Mouse (Mus musculus): ENCODE measurements around the gene Prr3. TPM values are rescaled to one million over a fixed set of nuclear protein-coding genes. Genes with fewer than 3 reads are reported as not detected.
A peak's percentile ranks its signal among the peaks of the same experiment; 100 is the strongest.

The Prr3 gene
- total and polyA plus RNA-seq, 3 experiments: 4.0 to 32.0 (median 5.5) TPM

DNA sequence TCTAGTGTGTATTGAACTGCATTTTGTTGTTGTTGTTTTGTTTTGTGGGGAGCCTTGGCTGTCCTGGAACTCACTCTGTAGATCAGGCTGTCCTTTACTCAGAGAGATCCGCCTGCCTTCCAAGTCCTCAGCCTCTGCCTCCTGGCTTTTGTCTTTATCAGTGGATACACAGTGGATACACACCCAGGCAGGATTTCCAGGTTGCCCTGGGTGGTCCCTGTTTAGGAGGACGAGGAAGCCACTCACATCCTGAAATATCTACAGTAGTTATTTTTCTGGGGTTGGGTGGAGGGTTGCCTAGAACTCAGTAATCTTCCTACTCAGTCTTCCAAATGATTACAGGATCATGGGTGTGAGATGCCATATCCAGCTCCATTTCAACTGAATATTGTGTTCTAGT is 38.9 kb upstream of the Prr3 start:
- H3K4me1 ChIP-seq (ENCODE audit: control insufficient read depth in 1 of 2, insufficient read depth in 2 of 2): peaks cover 30 to 68% of the 10 kb centered on the region in 2 experiments
- H3K9me3 ChIP-seq (replicated peaks; ENCODE audit: low read length): no peaks in the 10 kb centered on the region
- TF ChIP-seq HCFC1 (IDR thresholded peaks at IDR 0.05; ENCODE audit: low read depth, low read length) (no peak), CHD1 (IDR thresholded peaks at IDR 0.05; ENCODE audit: low read depth, low read length) (no peak)
- no peak overlapping the region for H3K4me2 ChIP-seq (ENCODE audit: insufficient read depth, low read depth, poor library complexity, severe bottlenecking)
- H3K79me2 ChIP-seq (replicated peaks; ENCODE audit: control insufficient read depth, extremely low read depth, insufficient read depth, poor library complexity, severe bottlenecking): peaks cover 42% of the 10 kb centered on the region
- H3K9ac ChIP-seq (ENCODE audit: insufficient read depth, low read depth): no peak overlapping the region
- dilution Hi-C loops (cut with MboI; ENCODE audit: extremely low pct_ligation_motif_present, extremely low pct_unique_long_range_greater_than_20kb, low sequenced_read_pairs) (no loop called here), in situ Hi-C loops (cut with MboI; ENCODE audit: low pct_ligation_motif_present, low pct_unique_long_range_greater_than_20kb, low sequenced_read_pairs) (no loop called here)
- H3K27me3 ChIP-seq (replicated peaks): no peaks in the 10 kb centered on the region
- peak overlapping the region in 1 of 3 experiments; percentile 2 for H3K4me3 ChIP-seq (replicated peaks in 1 of 3; ENCODE audit: low read depth in 2 of 3, low read length in 2 of 3, poor library complexity in 1 of 3)
- H3K27ac ChIP-seq (ENCODE audit: insufficient read depth, low read depth): no peak overlapping the region
- H3K36me3 ChIP-seq (replicated peaks in 1 of 2; ENCODE audit: control insufficient read depth in 1 of 2, insufficient read depth in 1 of 2, low read length in 1 of 2): peaks cover 0 to 36% of the 10 kb centered on the region in 2 experiments
- no peak for DNase-seq (ENCODE audit: extremely low read depth)

DNA sequence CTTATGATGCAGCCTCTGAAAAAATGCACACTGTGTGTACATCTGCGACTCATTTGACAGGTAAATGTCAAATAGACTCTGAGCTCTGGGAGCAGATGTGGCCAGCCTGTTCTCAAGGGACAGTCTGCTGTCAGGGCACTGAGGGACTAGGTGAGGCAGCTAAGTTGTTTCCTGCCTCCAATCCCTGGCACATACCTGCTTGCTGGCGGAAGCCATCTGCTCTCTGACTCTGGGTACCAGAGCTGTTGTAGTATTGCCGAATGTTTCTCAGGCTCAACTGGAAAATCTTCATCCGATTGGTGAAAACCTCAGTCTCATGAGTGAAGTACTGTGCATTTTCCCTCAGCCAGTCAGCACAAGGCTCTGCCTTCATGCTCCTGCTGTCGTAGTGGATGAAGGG is 37.0 kb upstream of the Prr3 start:
- Histone ChIP-seq H3K9me3 (replicated peaks; ENCODE audit: low read length) (no peaks in the 10 kb centered on the region), H3K27ac (ENCODE audit: insufficient read depth, low read depth) (peak overlapping the region; percentile 56), H3K27me3 (replicated peaks) (no peaks in the 10 kb centered on the region), H3K9ac (ENCODE audit: insufficient read depth, low read depth) (no peak overlapping the region), H3K4me1 (ENCODE audit: control insufficient read depth in 1 of 2, insufficient read depth in 2 of 2) (peaks cover 25 to 53% of the 10 kb centered on the region in 2 experiments), H3K79me2 (replicated peaks; ENCODE audit: control insufficient read depth, extremely low read depth, insufficient read depth, poor library complexity, severe bottlenecking) (peaks cover 38% of the 10 kb centered on the region), H3K4me2 (ENCODE audit: insufficient read depth, low read depth, poor library complexity, severe bottlenecking) (peak overlapping the region; percentile 33), H3K36me3 (replicated peaks in 1 of 2; ENCODE audit: control insufficient read depth in 1 of 2, insufficient read depth in 1 of 2, low read length in 1 of 2) (peaks cover 0 to 23% of the 10 kb centered on the region in 2 experiments), H3K4me3 (replicated peaks in 1 of 3; ENCODE audit: low read depth in 2 of 3, low read length in 2 of 3, poor library complexity in 1 of 3) (no peak overlapping the region)
- peak; percentile 63; the same call in 1 of the 2 replicates for TF ChIP-seq SIN3A (IDR thresholded peaks at IDR 0.05; ENCODE audit: low read length)
- TF ChIP-seq ETS1 (conservative IDR thresholded peaks at IDR 0.05; ENCODE audit: low read depth, low read length): peak; percentile 6; the same call in 1 of the 2 replicates
- peak; percentile 51 for TF ChIP-seq BHLHE40 (IDR thresholded peaks at IDR 0.05; ENCODE audit: low read depth, low read length)
- no peak for TF ChIP-seq KAT2A (IDR thresholded peaks at IDR 0.05; ENCODE audit: insufficient replicate concordance, low read length)
- in situ Hi-C loops (cut with MboI; ENCODE audit: low pct_ligation_motif_present, low pct_unique_long_range_greater_than_20kb, low sequenced_read_pairs): no loop called here
- DNase-seq (ENCODE audit: extremely low read depth): no peak
- dilution Hi-C loops (cut with MboI; ENCODE audit: extremely low pct_ligation_motif_present, extremely low pct_unique_long_range_greater_than_20kb, low sequenced_read_pairs): no loop called here

DNA sequence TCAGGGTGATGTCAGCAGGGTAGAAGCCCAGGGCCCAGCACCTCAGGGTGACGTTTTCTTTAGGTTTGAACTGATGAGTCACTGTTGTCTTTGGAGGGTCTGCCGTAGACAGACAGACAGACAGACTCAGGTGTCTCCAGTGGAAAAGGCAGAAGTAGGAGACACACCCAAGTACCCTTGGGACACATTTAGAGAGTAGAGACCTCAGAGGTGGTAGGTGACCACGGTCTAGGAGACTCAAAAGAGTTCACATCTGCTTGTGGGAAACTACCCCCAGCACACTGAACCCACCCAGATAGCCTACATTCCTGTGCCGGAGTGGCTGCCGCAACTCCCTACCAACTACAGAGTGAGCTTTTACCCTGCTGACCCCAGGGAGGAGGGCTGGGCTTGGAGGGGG is 34.9 kb upstream of the Prr3 start:
- H3K27ac ChIP-seq (ENCODE audit: insufficient read depth, low read depth): peak overlapping the region; percentile 81
- peaks cover 0 to 21% of the 10 kb centered on the region in 2 experiments for H3K36me3 ChIP-seq (replicated peaks in 1 of 2; ENCODE audit: control insufficient read depth in 1 of 2, insufficient read depth in 1 of 2, low read length in 1 of 2)
- in situ Hi-C loops (cut with MboI; ENCODE audit: low pct_ligation_motif_present, low pct_unique_long_range_greater_than_20kb, low sequenced_read_pairs): no loop called here
- H3K4me3 ChIP-seq (replicated peaks in 1 of 3; ENCODE audit: low read depth in 2 of 3, low read length in 2 of 3, poor library complexity in 1 of 3): no peak overlapping the region
- H3K9me3 ChIP-seq (replicated peaks; ENCODE audit: low read length): no peaks in the 10 kb centered on the region
- dilution Hi-C loops (cut with MboI; ENCODE audit: extremely low pct_ligation_motif_present, extremely low pct_unique_long_range_greater_than_20kb, low sequenced_read_pairs): no loop called here
- H3K4me2 ChIP-seq (ENCODE audit: insufficient read depth, low read depth, poor library complexity, severe bottlenecking): peak overlapping the region; percentile 8; the same call in 1 of the 2 replicates
- peak; percentile 85 for DNase-seq (ENCODE audit: extremely low read depth)
- H3K27me3 ChIP-seq (replicated peaks): no peaks in the 10 kb centered on the region
- no peak overlapping the region for H3K9ac ChIP-seq (ENCODE audit: insufficient read depth, low read depth)
- peaks cover 32% of the 10 kb centered on the region for H3K79me2 ChIP-seq (replicated peaks; ENCODE audit: control insufficient read depth, extremely low read depth, insufficient read depth, poor library complexity, severe bottlenecking)
- peaks cover 20 to 45% of the 10 kb centered on the region in 2 experiments for H3K4me1 ChIP-seq (ENCODE audit: control insufficient read depth in 1 of 2, insufficient read depth in 2 of 2)
- TF ChIP-seq SIN3A (IDR thresholded peaks at IDR 0.05; ENCODE audit: low read length): no peak
- peak; percentile 71 for TF ChIP-seq TCF12 (IDR thresholded peaks at IDR 0.05; ENCODE audit: low read depth, low read length)
- no peak for TF ChIP-seq GABPA (IDR thresholded peaks at IDR 0.05; ENCODE audit: insufficient replicate concordance, low read depth, low read length)
- TF ChIP-seq TBP (conservative IDR thresholded peaks at IDR 0.05; ENCODE audit: low read depth, low read length): no peak
- peak; percentile 13; the same call in 1 of the 2 replicates for TF ChIP-seq JUND (conservative IDR thresholded peaks at IDR 0.05; ENCODE audit: low read depth, low read length)
- TF ChIP-seq SMC3 (IDR thresholded peaks at IDR 0.05; ENCODE audit: low read depth, low read length): no peak
- no peak for TF ChIP-seq RCOR1 (conservative IDR thresholded peaks at IDR 0.05; ENCODE audit: low read depth, low read length)
- TF ChIP-seq ZMIZ1 (IDR thresholded peaks at IDR 0.05; ENCODE audit: low read depth, low read length): no peak
- TF ChIP-seq USF1 (IDR thresholded peaks at IDR 0.05; ENCODE audit: low read depth, low read length): no peak
- no peak for TF ChIP-seq E2F4 (IDR thresholded peaks at IDR 0.05; ENCODE audit: insufficient replicate concordance, low read depth, low read length)
- no peak for TF ChIP-seq CHD1 (IDR thresholded peaks at IDR 0.05; ENCODE audit: low read depth, low read length)
- TF ChIP-seq MXI1 (IDR thresholded peaks at IDR 0.05; ENCODE audit: low read depth, low read length): no peak
- TF ChIP-seq CHD2 (IDR thresholded peaks at IDR 0.05; ENCODE audit: low read length): no peak
- no peak for TF ChIP-seq JUN (IDR thresholded peaks at IDR 0.05; ENCODE audit: insufficient read depth, low read depth, low read length)
- TF ChIP-seq UBTF (IDR thresholded peaks at IDR 0.05; ENCODE audit: low read depth, low read length): no peak
- no peak for TF ChIP-seq CTCF (conservative IDR thresholded peaks at IDR 0.05 in 1 of 2, IDR thresholded peaks at IDR 0.05 in 1 of 2; ENCODE audit: low read depth in 2 of 2, low read length in 2 of 2)
- TF ChIP-seq PAX5 (IDR thresholded peaks at IDR 0.05; ENCODE audit: low read length): no peak
- no peak for TF ChIP-seq NELFE (IDR thresholded peaks at IDR 0.05; ENCODE audit: low read depth, low read length)
- no peak for TF ChIP-seq POLR2A (IDR thresholded peaks at IDR 0.05; ENCODE audit: low read depth, low read length)
- 0 out of 2 replicates have a peak, but pooled peaks have one; percentile 10 for TF ChIP-seq MYC (IDR thresholded peaks at IDR 0.05; ENCODE audit: low read depth, low read length)
- 0 out of 2 replicates have a peak, but pooled peaks have one; percentile 48 for TF ChIP-seq MAFK (IDR thresholded peaks at IDR 0.05; ENCODE audit: insufficient replicate concordance, low read length)
- peak; percentile 64 for TF ChIP-seq EP300 (IDR thresholded peaks at IDR 0.05; ENCODE audit: low read length)
- TF ChIP-seq MEF2A (IDR thresholded peaks at IDR 0.05; ENCODE audit: borderline replicate concordance, low read depth, low read length): no peak

Measured in CH12.LX (cell line).